Mouse (Mus musculus) MEL (cell line): ENCODE data around the gene Zfpm1.

ENCODE experiments used
- CTCF ChIP-seq, 3 experiments: IDR thresholded peaks in 2 of 3; conservative IDR thresholded peaks in 1 of 3; 2 replicates each; pipeline ENCODE4 v1.5.1; 2011 to 2012; ENCODE audit warnings: low read length in 3 of 3, low read depth in 2 of 3, mild to moderate bottlenecking in 2 of 3, improper control_type of control experiment in 1 of 3, inconsistent platforms in 1 of 3, mixed read lengths in 1 of 3, moderate library complexity in 1 of 3; ENCODE audit not compliant: control insufficient read depth in 1 of 3, insufficient read depth in 1 of 3, poor library complexity in 1 of 3, severe bottlenecking in 1 of 3
- EP300 ChIP-seq, 2 experiments: IDR thresholded peaks; 2 replicates each; pipeline ENCODE4 v1.6.1; 2011; ENCODE audit warnings: improper control_type of control experiment in 2 of 2, low read length in 2 of 2, low read depth in 1 of 2, mild to moderate bottlenecking in 1 of 2
- MAX ChIP-seq: IDR thresholded peaks from 2 replicates; pipeline ENCODE4 v1.6.1; 2011; ENCODE audit warnings: low read length, improper control_type of control experiment
- POLR2A ChIP-seq, 2 experiments: IDR thresholded peaks; 2 replicates each; pipeline ENCODE4 v1.6.1; 2011 to 2012; ENCODE audit warnings: low read length in 2 of 2, mild to moderate bottlenecking in 2 of 2, control low read depth in 1 of 2, improper control_type of control experiment in 1 of 2, low read depth in 1 of 2, moderate library complexity in 1 of 2; ENCODE audit not compliant: control insufficient read depth in 1 of 2, insufficient read depth in 1 of 2, poor library complexity in 1 of 2
- USF2 ChIP-seq, 2 experiments: IDR thresholded peaks; 2 replicates each; pipeline ENCODE4 v1.6.1; 2011 to 2012; ENCODE audit warnings: improper control_type of control experiment in 2 of 2, low read length in 2 of 2, borderline replicate concordance in 1 of 2, inconsistent platforms in 1 of 2, low read depth in 1 of 2, mild to moderate bottlenecking in 1 of 2; ENCODE audit not compliant: insufficient read depth in 1 of 2
- ZC3H11A ChIP-seq: IDR thresholded peaks from 2 replicates; pipeline ENCODE4 v1.6.1; 2012; ENCODE audit warnings: low read depth, mild to moderate bottlenecking, inconsistent platforms, low read length, improper control_type of control experiment
- ZKSCAN1 ChIP-seq: IDR thresholded peaks from 2 replicates; pipeline ENCODE4 v1.6.1; 2012; ENCODE audit warnings: low read depth, mild to moderate bottlenecking, inconsistent platforms, low read length, improper control_type of control experiment, moderate library complexity

- TF ChIP-seq POLR2A (IDR thresholded peaks at IDR 0.05; ENCODE audit: control insufficient read depth in 1 of 2, insufficient read depth in 1 of 2, low read depth in 1 of 2, low read length in 2 of 2, poor library complexity in 1 of 2) (no peak), USF2 (IDR thresholded peaks at IDR 0.05; ENCODE audit: borderline replicate concordance in 1 of 2, insufficient read depth in 1 of 2, low read depth in 1 of 2, low read length in 2 of 2) (no peak), CTCF (IDR thresholded peaks at IDR 0.05 in 2 of 3, conservative IDR thresholded peaks at IDR 0.05 in 1 of 3; ENCODE audit: control insufficient read depth in 1 of 3, insufficient read depth in 1 of 3, low read depth in 2 of 3, low read length in 3 of 3, poor library complexity in 1 of 3, severe bottlenecking in 1 of 3) (no peak), EP300 (IDR thresholded peaks at IDR 0.05; ENCODE audit: low read depth in 1 of 2, low read length in 2 of 2) (no peak), MAX (no peak), ZC3H11A (no peak), ZKSCAN1 (no peak)
Observed at GRCm38 (mm10) chr8:122345181-122346095, 63.5 kb downstream of the Zfpm1 start.
